Mouse (Mus musculus) forebrain, embryonic 12.5 days (tissue): ENCODE data around the gene Sh3bgrl2. TPM values are rescaled to one million over a fixed set of nuclear protein-coding genes. Genes with fewer than 3 reads are reported as not detected.

Experiments used
- ATAC-seq: fragments of 200-750 bp; cut with Nextera tagmentation; 2 replicates; pipeline ENCODE4 v1.8.0; 2017; ENCODE audit warnings: moderate TSS enrichment; ENCODE audit not compliant: low FRiP score
- H3K27ac ChIP-seq: fragments of 300-500 bp; sonication (generic); 2 replicates; pipeline ENCODE4 v1.5.1; 2016; ENCODE audit warnings: mild to moderate bottlenecking
- H3K27me3 ChIP-seq: fragments of 300-500 bp; sonication (generic); 2 replicates; pipeline ENCODE4 v1.6.1; 2016; ENCODE audit warnings: mild to moderate bottlenecking
- H3K36me3 ChIP-seq: fragments of 300-500 bp; sonication (generic); replicated peaks from 2 replicates; pipeline ENCODE4 v1.6.1; 2016; ENCODE audit warnings: mild to moderate bottlenecking
- H3K4me1 ChIP-seq: fragments of 300-500 bp; sonication (generic); 2 replicates; pipeline ENCODE4 v1.6.1; 2016
- H3K4me2 ChIP-seq: fragments of 300-500 bp; sonication (generic); 2 replicates; pipeline ENCODE4 v1.6.1; 2016; ENCODE audit warnings: mild to moderate bottlenecking, moderate library complexity
- H3K4me3 ChIP-seq: fragments of 300-500 bp; sonication (generic); replicated peaks from 2 replicates; pipeline ENCODE4 v1.5.1; 2016; ENCODE audit warnings: mild to moderate bottlenecking
- H3K9ac ChIP-seq: fragments of 300-500 bp; sonication (generic); 2 replicates; pipeline ENCODE4 v1.6.1; 2016; ENCODE audit warnings: mild to moderate bottlenecking
- H3K9me3 ChIP-seq: fragments of 300-500 bp; sonication (generic); 2 replicates; pipeline ENCODE4 v1.6.1; 2016
- WGBS: fragments of 180-500 bp; shearing (Covaris S2); methylation state at CpG from one replicate; pipeline ENCODE4 v1.1.7; 2016; 5-methylcytosine and 5-hydroxymethylcytosine counted together
- polyA plus RNA-seq: library from polyadenylated mRNA; unstranded; fragments of >200 nt; fragmentation: Nextera tagmentation; extraction: Ambion mirVana; gene quantifications from 2 replicates; pipeline ENCODE4 v1.2.1, GENCODE M21; 2016

The Sh3bgrl2 gene
- polyA plus RNA-seq, 1 experiment from 2014 or later, result 11.3 TPM

GRCm38 (mm10) chr9:83686511-83687100 is 138.5 kb downstream of the Sh3bgrl2 start:
- H3K9ac ChIP-seq, result 0 out of 2 replicates have a peak overlapping the region, but pooled peaks have one; percentile 21
- peak overlapping the region; percentile 22 for H3K4me3 ChIP-seq
- H3K36me3 ChIP-seq, result no peaks in the 10 kb centered on the region
- peak overlapping the region; percentile 53 for H3K4me2 ChIP-seq
- peak; percentile 88 for ATAC-seq
- H3K4me1 ChIP-seq, result peaks cover 19% of the 10 kb centered on the region
- WGBS, result 6% methylated on average over 18 of the region's 18 CpGs
- H3K27ac ChIP-seq, result peak overlapping the region; percentile 87
- H3K27me3 ChIP-seq, result peaks cover 9% of the 10 kb centered on the region
- H3K9me3 ChIP-seq, result no peaks in the 10 kb centered on the region

DNA sequence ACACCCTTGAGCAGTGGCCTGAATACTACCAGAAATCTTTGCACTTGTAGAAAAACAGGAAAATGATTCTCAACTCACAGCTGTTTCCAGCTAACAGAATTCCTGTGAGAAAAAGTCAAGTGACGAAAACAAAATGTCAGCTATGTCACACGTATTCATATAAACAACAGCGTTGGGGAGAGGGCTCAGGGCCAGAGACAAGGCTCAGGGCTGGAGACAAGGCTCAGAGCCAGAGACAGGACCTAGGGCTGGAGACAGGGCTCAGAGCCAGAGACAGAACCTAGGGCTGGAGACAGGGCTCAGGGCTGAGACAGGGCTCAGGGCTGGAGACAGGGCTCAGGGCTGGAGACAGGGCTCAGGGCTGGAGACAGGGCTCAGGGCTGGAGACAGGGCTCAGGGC is 139.8 kb downstream of the Sh3bgrl2 start:
- H3K4me3 ChIP-seq, result no peak overlapping the region
- no peak overlapping the region for H3K9ac ChIP-seq
- no peak overlapping the region for H3K27ac ChIP-seq
- H3K36me3 ChIP-seq, result no peaks in the 10 kb centered on the region
- no peaks in the 10 kb centered on the region for H3K9me3 ChIP-seq
- peaks cover 9% of the 10 kb centered on the region for H3K27me3 ChIP-seq
- 69% methylated on average over 3 of the region's 3 CpGs for WGBS
- peaks cover 19% of the 10 kb centered on the region for H3K4me1 ChIP-seq
- no peak overlapping the region for H3K4me2 ChIP-seq
- ATAC-seq, result no peak

Other genes starting within 250 kb of the Sh3bgrl2 start
- 25.4 and 25.6 TPM in 2 replicates for gene Lca5, start 107.2 kb upstream of the Sh3bgrl2 start, polyA plus RNA-seq